Mouse (Mus musculus) v-Abl transformed pro-B cells (cell line): ENCODE data around the gene Epo.

Experiments used
- in situ Hi-C, 2 experiments: fragments of 400-800 bp; cut with MboI; formaldehyde crosslinking; loops; one replicate each; pipeline ENCODE4 v1.15.1; 2025; ENCODE audit not compliant: unreplicated experiment in 2 of 2

Epo gene

GRCm38 (mm10) chr5:137541768-137542540, 8.9 kb upstream of the Epo start:
- in situ Hi-C loops: no loop called here

DNA sequence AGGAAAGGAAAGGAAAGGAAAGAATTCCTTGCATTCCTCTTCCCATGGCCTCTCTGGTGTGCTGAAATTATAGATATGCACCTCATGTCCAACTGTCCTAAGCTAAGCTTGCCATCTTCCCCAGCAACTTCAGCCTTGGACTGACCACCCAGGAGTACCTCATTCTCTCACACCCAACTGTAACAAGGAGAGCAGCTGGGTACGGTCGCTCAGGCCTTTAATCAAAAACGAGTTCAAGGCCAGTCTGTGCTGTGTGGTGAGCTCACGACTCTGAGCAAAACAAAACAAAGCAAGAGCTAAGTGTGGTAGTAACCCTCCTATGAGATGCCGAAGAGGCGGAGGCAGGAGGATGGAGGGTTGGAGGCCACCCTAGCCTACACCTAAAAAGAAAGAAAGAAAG, 7.9 kb upstream of the Epo start:
- in situ Hi-C loops: no loop called here

DNA sequence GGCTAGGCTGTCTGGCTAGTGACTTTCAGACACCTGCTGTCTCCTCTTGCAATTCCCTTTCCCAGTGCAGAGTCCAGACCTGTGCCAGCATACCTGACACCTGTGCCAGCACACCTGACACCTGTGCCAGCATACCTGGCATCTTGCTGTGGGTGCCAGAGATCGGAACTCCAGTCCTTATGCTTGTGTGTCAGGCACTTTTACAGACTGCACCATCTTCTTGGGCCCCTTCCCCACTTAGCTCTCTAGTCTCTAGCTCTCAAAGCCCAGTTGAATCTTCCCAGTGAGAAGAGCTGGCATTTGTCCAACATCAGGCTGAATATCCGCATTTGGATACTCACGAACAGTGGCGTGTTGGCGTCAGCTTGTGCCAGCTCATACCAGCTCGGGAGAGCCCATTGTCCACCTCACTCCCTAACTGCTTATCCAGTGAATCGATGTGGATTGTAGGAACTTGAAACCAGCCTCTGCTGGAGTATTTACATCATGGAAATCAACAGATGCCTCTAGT, 6.3 kb upstream of the Epo start:
- in situ Hi-C loops: no loop called here

DNA sequence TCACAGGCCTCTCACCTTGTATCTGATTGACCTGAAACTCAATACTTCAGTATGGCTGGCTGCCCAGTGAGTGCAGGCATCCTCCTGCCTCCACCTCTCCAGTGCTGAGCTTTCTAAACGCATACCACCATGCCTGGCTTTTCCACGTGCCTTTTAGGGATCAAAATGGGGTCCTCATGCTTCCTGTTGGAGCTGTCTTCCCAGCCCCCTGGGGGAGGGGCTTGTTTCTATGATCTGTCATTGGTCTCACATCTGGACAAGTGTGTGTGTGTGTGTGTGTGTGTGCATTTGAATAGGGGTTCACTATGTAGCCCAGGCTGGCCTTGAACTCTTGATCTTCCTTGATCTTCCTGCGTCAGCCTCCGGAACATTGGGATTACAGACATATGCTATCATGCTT, 4.4 kb upstream of the Epo start:
- in situ Hi-C loops: no loop called here

- in situ Hi-C loops: no loop called here
Observed at GRCm38 (mm10) chr5:137535318-137535717, 2.3 kb upstream of the Epo start.

GRCm38 (mm10) chr5:137534762-137535161, 1.7 kb upstream of the Epo start:
- in situ Hi-C loops: loop anchor here (5.0 kb wide), 2 partner anchors 68 to 118 kb away; partner anchors contain the start of gene Mospd3 (in 1 of the 2)

GRCm38 (mm10) chr5:137532808-137533116, 280 bp downstream of the Epo start:
- in situ Hi-C loops: loop anchor here (5.0 kb wide), 2 partner anchors 70 to 120 kb away; partner anchors contain the start of gene Mospd3 (in 1 of the 2)

DNA sequence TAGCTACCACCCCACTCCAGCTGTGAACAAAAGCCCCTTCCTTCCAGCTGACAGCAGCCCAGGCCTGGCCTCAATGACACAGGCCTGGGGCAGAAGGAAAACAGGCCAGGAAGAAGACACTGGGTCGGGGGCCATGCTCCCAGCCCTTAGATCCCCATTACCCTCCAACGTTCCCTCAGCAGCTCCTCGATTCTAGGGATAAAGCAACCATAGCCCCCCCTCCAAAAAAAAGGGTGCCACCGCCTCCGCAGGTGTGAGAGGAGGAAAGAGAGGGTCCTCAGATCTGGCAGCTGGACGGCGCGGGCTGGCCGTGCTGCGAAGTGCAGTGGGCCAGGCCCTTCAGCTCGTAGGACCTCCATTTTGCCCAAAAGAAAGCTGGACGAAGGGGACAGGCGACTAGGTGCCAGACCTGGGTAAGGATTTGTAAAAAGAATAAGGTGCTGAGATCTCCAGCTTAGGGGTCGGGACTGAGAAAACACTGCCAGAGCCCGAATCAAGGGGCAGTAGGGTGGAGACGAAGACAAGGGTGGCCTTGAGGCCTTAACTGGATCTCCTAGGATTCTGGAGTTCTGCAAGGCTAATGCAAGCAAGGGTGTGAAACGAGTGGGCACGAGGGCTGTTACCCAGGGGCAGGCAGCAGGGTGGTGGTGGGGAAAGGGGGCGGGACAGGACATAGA, 773 bp downstream of the Epo start:
- in situ Hi-C loops: loop anchor here (5.0 kb wide), 2 partner anchors 70 to 120 kb away; partner anchors contain the start of gene Mospd3 (in 1 of the 2)

DNA sequence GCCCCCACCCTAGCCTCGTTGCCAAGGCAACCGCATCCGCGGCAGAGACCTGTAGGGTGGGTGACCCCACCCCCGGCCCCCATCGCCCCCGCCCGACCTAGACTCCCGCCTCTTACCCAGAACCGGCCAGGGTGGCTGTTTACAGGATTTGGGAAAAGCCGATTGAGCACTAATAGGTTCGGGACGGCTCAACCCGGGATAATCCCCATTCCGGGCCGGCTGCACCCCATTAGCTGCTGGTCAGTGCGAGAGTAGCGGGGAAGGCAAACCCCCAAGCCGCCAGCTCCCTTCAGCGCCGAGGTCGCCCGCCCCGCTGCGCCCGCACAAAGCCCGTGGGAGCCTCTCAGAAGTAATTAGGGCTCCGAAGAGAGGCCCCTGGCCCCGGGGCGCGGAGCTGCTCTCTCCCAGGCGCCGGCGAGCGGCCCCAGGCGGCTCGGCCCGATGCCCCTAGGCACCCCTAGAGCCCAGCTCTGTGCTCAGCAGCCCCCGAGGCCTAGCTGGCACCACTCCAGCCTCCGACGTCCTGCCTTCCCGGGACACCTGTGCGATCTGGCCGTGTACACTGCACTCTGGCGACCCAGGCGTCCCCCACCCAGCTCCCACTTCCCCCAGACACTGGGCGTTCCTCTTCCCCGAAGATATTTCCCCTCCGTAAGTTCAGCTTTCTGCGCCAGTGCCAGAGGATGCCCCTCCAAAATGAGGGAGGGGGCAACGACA, 1.5 kb downstream of the Epo start:
- in situ Hi-C loops: loop anchor here (5.0 kb wide), 2 partner anchors 71 to 121 kb away; partner anchors contain the start of gene Mospd3 (in 1 of the 2)

- in situ Hi-C loops: loop anchor here (5.0 kb wide), 2 partner anchors 72 to 122 kb away; partner anchors contain the start of gene Mospd3 (in 1 of the 2)
Observed at GRCm38 (mm10) chr5:137530588-137531413, 2.2 kb downstream of the Epo start.

DNA sequence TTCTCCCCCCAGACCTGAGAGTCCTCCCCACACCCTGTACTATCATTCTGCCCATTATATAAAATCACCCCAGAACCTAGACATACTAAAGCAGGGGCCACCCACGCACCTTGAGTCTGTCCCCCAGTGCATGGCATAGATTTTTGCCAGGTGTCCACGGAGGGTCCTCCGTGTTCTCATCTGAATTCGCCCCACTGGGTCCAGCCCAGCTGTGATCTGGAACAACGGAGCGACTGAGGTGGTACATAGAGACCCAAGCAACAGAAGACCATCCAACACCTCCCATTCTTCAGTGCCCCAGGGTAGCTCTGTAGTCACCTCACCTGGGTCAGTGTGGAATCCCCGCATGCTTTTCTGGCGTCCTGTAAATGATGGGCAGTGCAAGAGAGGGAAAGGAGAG, 3.0 kb downstream of the Epo start:
- in situ Hi-C loops: loop anchor here (5.0 kb wide), 2 partner anchors 72 to 122 kb away; partner anchors contain the start of gene Mospd3 (in 1 of the 2)

DNA sequence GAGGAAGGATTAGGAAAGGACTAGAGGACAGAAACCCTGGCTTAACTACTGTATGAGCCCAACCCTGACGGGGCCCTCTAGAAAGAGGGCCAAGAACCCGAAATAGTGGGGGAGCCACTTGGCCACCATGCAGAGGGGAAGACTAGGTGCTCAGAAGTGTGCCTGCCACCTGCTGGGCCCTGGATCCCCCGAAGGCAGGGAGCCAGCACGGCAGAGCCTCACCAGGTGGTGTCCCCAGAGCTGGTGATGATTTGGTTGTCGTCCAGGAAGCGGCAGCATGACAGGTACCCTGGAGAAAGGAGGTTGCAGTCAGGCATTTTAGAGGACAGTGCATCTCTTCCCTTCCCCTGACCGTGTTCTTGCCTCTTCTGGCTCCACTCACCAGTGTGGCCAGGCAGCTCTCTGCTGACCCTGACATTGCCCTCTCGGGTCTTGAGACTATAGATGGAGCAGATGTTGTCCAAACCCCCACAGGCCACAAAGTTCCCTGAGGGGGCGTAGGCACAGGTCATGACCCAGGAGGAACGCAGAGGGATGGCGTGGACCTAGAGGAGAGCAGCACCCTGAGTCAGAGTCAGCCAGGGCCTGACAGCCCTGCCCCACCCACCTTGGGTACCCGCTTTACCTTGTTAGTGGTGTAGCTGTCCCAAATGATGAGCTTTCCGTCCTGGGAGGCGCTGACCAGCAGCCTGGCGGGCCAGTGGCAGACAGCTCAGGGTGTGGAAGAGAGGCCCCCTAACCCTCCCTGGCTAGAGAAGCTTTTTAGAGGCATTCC, 3.6 kb downstream of the Epo start:
- in situ Hi-C loops: no loop called here

- in situ Hi-C loops: no loop called here
Observed at GRCm38 (mm10) chr5:137528247-137528968, 4.6 kb downstream of the Epo start.

GRCm38 (mm10) chr5:137527413-137527812, 5.6 kb downstream of the Epo start:
- in situ Hi-C loops: no loop called here

DNA sequence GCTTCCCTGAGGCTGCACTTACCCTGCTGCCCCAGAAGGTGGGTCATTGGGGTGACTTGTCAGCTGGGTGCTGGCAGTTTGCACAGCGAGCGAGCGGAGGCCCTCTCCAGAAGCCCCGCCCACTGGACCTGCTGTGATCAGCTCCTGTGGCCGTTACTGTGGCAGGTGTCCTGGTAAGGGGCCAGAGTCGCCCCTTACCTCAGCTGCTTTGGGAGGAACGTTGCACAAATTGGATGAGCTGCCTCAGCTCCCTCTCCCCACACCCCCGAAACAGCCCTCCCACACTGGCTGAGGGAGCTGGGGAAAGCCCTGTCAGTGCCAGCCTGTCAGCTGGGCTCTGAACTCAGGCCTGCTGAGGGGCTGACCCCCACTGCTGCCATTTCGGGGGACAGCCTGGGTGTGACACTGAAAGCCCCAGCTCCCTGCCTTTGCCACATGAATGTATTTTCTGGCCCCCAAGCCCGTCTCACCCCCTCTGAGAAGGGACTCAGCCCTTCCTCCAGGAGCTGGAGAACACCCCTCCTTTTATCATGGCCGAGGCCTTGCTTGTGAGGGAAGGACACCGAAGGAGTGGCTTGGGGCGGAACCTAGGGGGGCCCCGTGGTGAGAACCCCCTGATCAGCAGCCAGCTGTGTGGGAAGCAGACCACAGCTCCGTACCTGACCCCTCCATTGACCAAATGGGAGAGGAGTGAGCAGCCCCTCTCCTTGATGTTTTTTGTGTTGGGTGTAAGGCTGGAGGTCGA, 6.7 kb downstream of the Epo start:
- in situ Hi-C loops: no loop called here

DNA sequence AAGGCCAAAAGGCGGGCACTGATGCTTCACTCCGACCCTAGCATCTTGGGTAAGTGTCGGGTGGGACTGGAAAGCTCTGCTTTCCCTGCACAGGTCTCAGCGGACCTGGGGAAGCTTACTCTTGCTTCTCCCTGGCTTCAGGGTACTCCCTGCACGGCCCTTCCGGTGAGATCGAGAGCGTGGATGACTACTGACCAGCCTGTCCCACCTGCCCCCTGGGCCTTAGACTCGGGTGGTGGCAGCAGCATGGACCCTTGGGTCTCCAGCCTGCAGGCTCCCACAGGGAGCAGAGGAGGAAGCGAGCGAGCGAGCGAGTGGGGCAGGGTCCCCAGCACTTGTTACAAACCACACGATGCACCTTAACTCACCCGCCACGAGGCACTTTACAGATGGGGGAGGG, 7.5 kb downstream of the Epo start:
- in situ Hi-C loops: no loop called here

DNA sequence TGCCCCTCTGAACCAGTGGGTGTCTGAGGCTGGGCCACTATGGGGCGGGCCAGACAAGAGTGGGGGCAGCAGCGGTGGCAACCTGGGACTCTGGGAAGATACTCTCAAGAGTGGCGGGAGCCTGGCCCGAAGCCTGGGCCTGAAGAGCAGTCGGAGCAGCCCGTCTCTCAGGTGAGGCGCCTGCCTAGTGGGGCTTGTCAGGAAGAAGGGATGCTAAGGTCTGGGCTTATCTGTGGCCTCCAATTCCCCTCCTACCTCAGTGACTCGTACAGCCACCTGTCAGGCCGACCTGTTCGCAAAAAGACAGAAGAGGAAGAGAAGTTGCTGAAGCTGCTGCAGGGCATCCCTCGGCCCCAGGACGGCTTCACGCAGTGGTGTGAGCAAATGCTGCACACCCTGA, 8.4 kb downstream of the Epo start:
- in situ Hi-C loops: no loop called here

GRCm38 (mm10) chr5:137524251-137524515, 8.9 kb downstream of the Epo start:
- in situ Hi-C loops: no loop called here
